Mouse (Mus musculus) testis, postnatal 14 days (tissue): ENCODE measurements around the gene Apbb2.

Source experiments
- DNase-seq: peaks from one replicate; pipeline ENCODE4 v3.0.0; 2021; ENCODE audit warnings: low spot score

Gene Apbb2

GRCm38 (mm10) chr5:66549691-66550090, 68.9 kb downstream of the Apbb2 start:
- DNase-seq = no peak

DNA sequence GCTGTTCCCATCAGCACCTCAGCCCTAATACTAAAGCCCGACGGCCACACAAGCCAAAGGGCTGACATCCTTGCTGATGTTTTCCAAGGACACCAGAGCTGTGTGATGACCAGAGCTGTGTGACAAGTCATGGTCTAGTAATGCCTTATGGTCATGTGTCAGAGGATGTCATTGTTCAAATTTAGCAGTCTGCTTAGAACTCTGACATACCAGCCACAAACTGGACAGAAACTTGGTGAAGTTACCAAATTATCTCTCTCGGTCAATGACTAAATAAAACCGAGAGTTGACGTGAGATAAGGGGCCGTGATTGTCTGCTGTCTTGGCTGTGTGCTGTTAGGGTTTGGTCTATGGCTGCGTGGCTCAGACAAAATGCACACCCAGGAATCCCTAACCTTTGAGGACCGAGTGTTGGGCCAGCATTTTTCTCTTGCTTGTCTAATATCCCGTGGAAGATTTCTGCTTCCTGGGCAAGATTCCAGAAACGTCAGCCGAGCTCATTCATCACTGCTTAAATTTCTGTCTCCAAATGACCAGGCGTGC, 71.5 kb downstream of the Apbb2 start:
- no peak for DNase-seq

DNA sequence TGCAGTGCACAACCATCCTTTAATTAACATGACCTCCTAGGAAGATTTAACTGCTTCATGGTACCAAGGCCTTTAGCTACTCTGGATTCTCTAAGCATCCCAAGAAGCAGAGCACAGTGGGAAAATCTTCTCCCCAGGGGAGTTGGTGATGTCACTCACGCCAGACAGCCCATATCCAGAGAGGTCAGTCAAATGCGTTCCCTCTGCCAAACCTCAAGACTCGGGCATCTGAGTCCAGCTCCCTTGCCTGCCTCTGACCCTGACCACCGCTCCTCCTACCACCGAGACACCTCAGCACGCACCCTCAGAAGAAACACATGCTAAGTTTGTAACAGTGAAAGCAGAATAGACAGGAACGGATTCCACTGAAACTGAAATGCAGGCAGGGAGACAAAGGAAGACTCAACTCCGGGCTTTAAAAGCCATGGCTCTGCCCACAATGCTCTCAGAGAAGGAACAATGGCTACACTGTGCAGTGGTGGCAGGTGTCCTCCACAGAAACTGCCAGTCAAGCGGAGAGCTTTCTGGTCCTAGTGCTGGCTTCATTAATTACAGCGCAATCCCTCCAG, 72.9 kb downstream of the Apbb2 start:
- no peak for DNase-seq

DNA sequence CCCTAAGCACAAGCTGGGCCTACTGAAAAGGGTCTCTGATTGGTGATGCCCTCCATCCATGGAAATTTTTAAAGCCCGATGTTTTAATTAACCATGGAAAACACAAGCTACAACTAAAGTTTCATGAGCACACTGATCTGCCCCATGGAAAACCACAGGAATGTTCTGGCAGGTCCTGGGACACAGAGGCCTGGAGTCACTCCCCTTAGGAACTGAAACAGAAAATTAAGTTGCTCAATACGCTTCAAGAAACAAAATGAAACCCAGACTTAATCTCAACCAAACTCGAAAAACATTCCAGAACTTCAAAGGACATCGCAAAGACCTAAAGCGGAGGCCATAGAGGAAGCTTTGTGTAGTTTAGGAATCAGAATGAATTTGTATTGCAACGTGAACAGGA, 74.8 kb downstream of the Apbb2 start:
- no peak for DNase-seq

GRCm38 (mm10) chr5:66543344-66543743, 75.2 kb downstream of the Apbb2 start:
- no peak for DNase-seq

GRCm38 (mm10) chr5:66542521-66542920, 76.1 kb downstream of the Apbb2 start:
- no peak for DNase-seq

GRCm38 (mm10) chr5:66541385-66541784, 77.2 kb downstream of the Apbb2 start:
- DNase-seq = no peak

- DNase-seq = no peak
Observed at GRCm38 (mm10) chr5:66540246-66540645, 78.3 kb downstream of the Apbb2 start.

GRCm38 (mm10) chr5:66537811-66538210, 80.8 kb downstream of the Apbb2 start:
- no peak for DNase-seq

DNA sequence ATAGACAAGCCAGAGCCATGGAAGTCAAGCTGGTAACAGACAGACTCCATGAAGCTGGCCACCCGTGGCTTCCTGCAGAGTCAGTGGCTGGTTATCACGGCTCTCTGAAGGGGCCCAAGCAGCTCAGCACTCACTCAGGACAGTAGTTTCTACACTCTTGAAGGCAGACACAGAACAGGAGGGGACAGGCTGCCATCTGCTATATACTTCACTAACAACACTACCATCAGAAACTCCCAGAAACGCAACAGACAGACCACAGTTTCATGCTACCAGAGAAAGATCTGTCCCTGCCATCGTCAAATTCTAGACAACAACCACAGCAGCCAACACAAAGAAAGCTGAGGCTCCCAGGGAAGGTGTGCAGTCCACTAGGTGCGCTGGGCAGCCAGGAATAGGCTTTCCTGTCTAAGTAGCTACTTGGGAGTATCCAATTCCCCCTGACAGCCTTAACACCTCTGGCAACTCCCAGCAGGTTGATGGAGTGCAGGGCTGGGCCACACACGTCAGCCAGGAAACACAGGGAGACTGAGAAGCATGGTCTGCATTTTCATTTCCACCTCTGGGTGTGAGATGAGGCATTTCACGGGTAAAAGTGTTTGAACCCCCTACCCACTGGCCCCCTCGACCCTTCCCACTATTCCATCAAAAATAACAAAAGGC, 81.8 kb downstream of the Apbb2 start:
- no peak for DNase-seq

GRCm38 (mm10) chr5:66535566-66536236, 82.9 kb downstream of the Apbb2 start:
- no peak for DNase-seq

GRCm38 (mm10) chr5:66533711-66534425, 84.7 kb downstream of the Apbb2 start:
- DNase-seq = no peak

GRCm38 (mm10) chr5:66532827-66533226, 85.8 kb downstream of the Apbb2 start:
- DNase-seq = no peak

DNA sequence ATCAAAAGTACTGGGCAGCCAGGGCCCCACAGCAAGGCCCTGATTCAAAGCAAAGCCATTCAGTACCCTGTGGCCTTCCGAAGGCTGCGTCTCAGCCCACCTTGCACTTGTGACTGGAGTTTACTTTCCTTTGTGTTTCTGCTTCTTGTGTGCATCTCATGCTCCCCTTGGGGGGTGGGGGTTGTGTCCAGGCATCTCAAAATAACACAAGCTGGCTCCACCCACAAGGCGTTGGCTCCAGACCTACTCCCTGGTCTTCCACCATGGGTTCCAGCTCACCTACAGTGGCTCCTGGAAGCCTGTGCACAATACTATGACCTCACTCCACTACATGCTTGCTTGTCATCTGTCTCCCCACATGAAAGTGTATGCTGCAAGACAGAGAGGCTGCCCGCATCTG, 88.2 kb downstream of the Apbb2 start:
- DNase-seq = no peak

DNA sequence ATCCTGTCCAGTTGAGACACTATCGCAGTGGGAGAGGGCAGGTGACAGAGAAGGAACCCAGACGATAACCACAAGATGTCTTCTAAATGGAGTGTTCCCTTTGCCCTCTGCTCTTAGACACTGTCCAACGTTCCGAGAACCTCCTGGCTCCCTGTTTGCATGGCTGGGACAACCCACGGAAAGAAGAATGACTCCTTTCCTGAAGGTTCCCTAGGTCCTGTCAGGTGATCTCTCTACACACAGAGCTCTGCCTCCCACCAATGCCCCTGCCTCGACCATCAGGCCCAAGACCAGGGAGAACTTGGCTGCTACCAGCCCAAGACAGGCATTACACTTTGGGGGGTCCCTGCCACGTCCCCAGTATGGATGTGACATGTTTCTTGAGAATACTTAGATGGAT, 89.0 kb downstream of the Apbb2 start:
- DNase-seq = no peak

GRCm38 (mm10) chr5:66528567-66528966, 90.0 kb downstream of the Apbb2 start:
- no peak for DNase-seq

- no peak for DNase-seq
Observed at GRCm38 (mm10) chr5:66527090-66527489, 91.5 kb downstream of the Apbb2 start.

GRCm38 (mm10) chr5:66525002-66525401, 93.6 kb downstream of the Apbb2 start:
- no peak for DNase-seq

- no peak for DNase-seq
Observed at GRCm38 (mm10) chr5:66523681-66524503, 94.7 kb downstream of the Apbb2 start.

- DNase-seq = no peak
Observed at GRCm38 (mm10) chr5:66521250-66521649, 97.3 kb downstream of the Apbb2 start.

GRCm38 (mm10) chr5:66519511-66519910, 99.1 kb downstream of the Apbb2 start:
- no peak for DNase-seq
